21 mouse cellular contexts compared by ENCODE assay signal in the genomic region with DNA sequence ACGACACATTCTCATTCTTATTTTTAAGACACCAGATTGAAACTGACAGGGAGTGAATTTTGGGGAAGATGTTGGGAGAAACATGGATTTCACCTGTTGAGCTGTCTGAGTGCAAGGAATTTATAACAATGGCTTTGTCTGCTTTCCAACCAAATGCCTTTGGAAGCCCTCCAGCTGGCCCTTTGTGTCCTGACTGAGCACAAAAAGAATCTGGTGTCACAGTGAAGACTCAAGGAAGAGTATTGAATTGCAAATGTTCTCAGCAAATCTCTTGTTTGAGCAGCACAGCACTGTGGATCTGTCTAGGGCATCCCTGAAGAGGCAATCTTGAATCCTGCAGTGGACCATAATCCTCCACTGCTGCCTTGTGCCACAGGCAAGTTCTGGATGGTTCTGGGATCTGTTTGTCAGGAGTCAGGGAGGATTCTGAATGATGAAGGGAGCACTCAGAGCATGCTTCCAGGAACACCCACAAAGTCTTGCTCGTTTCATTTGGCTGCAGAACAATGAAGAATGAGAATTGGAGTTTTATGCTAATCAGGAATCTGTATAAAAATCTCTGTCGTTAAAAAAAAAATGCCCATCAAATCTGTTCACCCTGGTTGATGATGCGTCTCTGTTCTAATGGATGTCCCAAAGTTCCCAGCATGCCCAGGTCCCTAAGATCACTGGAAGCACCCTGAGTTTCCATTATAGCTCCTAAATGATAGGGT.
A peak's percentile ranks its signal among the peaks of the same experiment; 100 is the strongest.
DNase-seq lines count a peak whose midpoint lies in the region; ATAC-seq and TF ChIP-seq lines count a peak whose summit lies in the region.
"Had no signal": no experiment of that assay in that cellular context is flagged by ENCODE, and none has a peak within 500 bp of the region (broad histone marks: within the 10 kb centered on the region; RNA-seq: fewer than 3 reads in every experiment).

No protein-coding gene starts in this region.

- no peak overlapping the region for H3K9ac ChIP-seq in kidney, postnatal 0 days (ENCODE audit: low read depth, low read length)
- H3K9ac ChIP-seq in ES-Bruce4 (ENCODE audit: low read depth, poor library complexity, severe bottlenecking): no peak overlapping the region
- H3K9ac ChIP-seq: embryonic facial prominence, embryonic 12.5 days; hindbrain, embryonic 15.5 days; liver, postnatal 0 days; neural tube, embryonic 12.5 days had no signal

- H3K27me3 ChIP-seq in kidney, postnatal 0 days (ENCODE audit: insufficient read depth, low read length): no peaks in the 10 kb centered on the region
- no peaks in the 10 kb centered on the region for H3K27me3 ChIP-seq in ES-Bruce4 (ENCODE audit: control insufficient read depth, insufficient read depth, low read length, poor library complexity, severe bottlenecking)
- H3K27me3 ChIP-seq: embryonic facial prominence, embryonic 12.5 days; hindbrain, embryonic 15.5 days; megakaryocyte, embryonic 14.5 days; neural tube, embryonic 12.5 days had no signal

- DNase-seq in kidney, postnatal 0 days (ENCODE audit: low spot score): peak; percentile 22
- no peak for DNase-seq in kidney, adult 9 months
- peak; percentile 88 for DNase-seq in ES-CJ7 (ENCODE audit: low read depth, low spot score)
- peak; percentile 47 for DNase-seq in embryo, embryonic 10 days (ENCODE audit: low spot score)
- no peak for DNase-seq in adrenal gland, adult 2 months
- no peak for DNase-seq in thymus, postnatal 36 days
- DNase-seq: gastrocnemius, postnatal 14 days; heart, postnatal 10 days; kidney, postnatal 14 days; liver; liver, postnatal 0 days; lung, postnatal 14 days; right cerebral cortex, postnatal 25 days had no signal

- TF ChIP-seq POLR2A in ES-Bruce4 (IDR thresholded peaks at IDR 0.05; ENCODE audit: insufficient read depth, low read length): no peak

- no peak overlapping the region for H3K4me3 ChIP-seq in kidney, postnatal 0 days (replicated peaks; ENCODE audit: low read depth, low read length)
- H3K4me3 ChIP-seq in ES-Bruce4 (ENCODE audit: low read depth, low read length): no peak overlapping the region
- H3K4me3 ChIP-seq: embryonic facial prominence, embryonic 12.5 days; hindbrain, embryonic 15.5 days; megakaryocyte, embryonic 14.5 days; neural tube, embryonic 12.5 days had no signal

- no peaks in the 10 kb centered on the region for H3K9me3 ChIP-seq in kidney, postnatal 0 days (replicated peaks; ENCODE audit: low read length)
- no peaks in the 10 kb centered on the region for H3K9me3 ChIP-seq in ES-Bruce4 (replicated peaks; ENCODE audit: control insufficient read depth, insufficient read depth, low read length, poor library complexity, severe bottlenecking)
- H3K9me3 ChIP-seq: embryonic facial prominence, embryonic 12.5 days; hindbrain, embryonic 15.5 days; neural tube, embryonic 12.5 days had no signal

- no peak overlapping the region for H3K27ac ChIP-seq in kidney, postnatal 0 days
- H3K27ac ChIP-seq in ES-Bruce4 (ENCODE audit: insufficient read depth, low read length): peak overlapping the region; percentile 89
- H3K27ac ChIP-seq: embryonic facial prominence, embryonic 12.5 days; hindbrain, embryonic 15.5 days; neural tube, embryonic 12.5 days had no signal

- peak; percentile 88 for TF ChIP-seq EP300 in ES-Bruce4 (IDR thresholded peaks at IDR 0.05; ENCODE audit: insufficient read depth, low read depth, low read length)

- ATAC-seq in kidney, postnatal 0 days (replicated peaks; ENCODE audit: low FRiP score, low read depth): no peak
- ATAC-seq in granulocyte monocyte progenitor cell, adult 5-6 weeks (replicated peaks; ENCODE audit: poor library complexity, severe bottlenecking): no peak
- ATAC-seq: CD4-positive, CD25-positive, alpha-beta regulatory T cell, adult 4 months; intestine, postnatal 0 days; liver, postnatal 0 days had no signal

- H3K4me2 ChIP-seq in kidney, postnatal 0 days (ENCODE audit: low read length): no peak overlapping the region
- H3K4me2 ChIP-seq: embryonic facial prominence, embryonic 12.5 days; hindbrain, embryonic 15.5 days; neural tube, embryonic 12.5 days had no signal

- H3K4me1 ChIP-seq in kidney, postnatal 0 days (replicated peaks; ENCODE audit: insufficient read depth, low read length): no peaks in the 10 kb centered on the region
- peaks cover 5% of the 10 kb centered on the region for H3K4me1 ChIP-seq in ES-Bruce4 (ENCODE audit: control insufficient read depth, insufficient read depth, low read length)
- H3K4me1 ChIP-seq: embryonic facial prominence, embryonic 12.5 days; hindbrain, embryonic 15.5 days; megakaryocyte, embryonic 14.5 days had no signal

- TF ChIP-seq CTCF in kidney, postnatal 0 days (IDR thresholded peaks at IDR 0.05; ENCODE audit: low read depth): no peak
- TF ChIP-seq CTCF in ES-Bruce4 (IDR thresholded peaks at IDR 0.05; ENCODE audit: low read depth, low read length): no peak

- H3K36me3 ChIP-seq in kidney, postnatal 0 days (ENCODE audit: insufficient read depth, low read length): no peaks in the 10 kb centered on the region
- H3K36me3 ChIP-seq in ES-Bruce4 (ENCODE audit: control insufficient read depth, insufficient read depth, low read length, poor library complexity, severe bottlenecking): no peaks in the 10 kb centered on the region
- H3K36me3 ChIP-seq: embryonic facial prominence, embryonic 12.5 days; hindbrain, embryonic 15.5 days; neural tube, embryonic 12.5 days had no signal

- 68% methylated on average over 4 of the region's 4 CpGs for WGBS in kidney, postnatal 0 days

Comparison
In these comparisons a context has a peak if more than half of its experiments do, and no peak if none do; other contexts are left out.
1. DNase-seq: peak in kidney, postnatal 0 days (single experiment), ES-CJ7 (single experiment) and embryo, embryonic 10 days (single experiment); none in kidney, adult 9 months (single experiment), adrenal gland, adult 2 months (single experiment) and thymus, postnatal 36 days (0 of 2).